Mouse (Mus musculus) Muller cell, postnatal 12 days (primary cell): ENCODE data around the gene Cd160.

Experiments used
- DNase-seq: peaks from one replicate; pipeline ENCODE4 v3.0.0-alpha.2; 2015; ENCODE audit errors: inconsistent ontology term

Cd160 gene

GRCm38 (mm10) chr3:96829856-96830255, 705 bp upstream of the Cd160 start:
- no peak for DNase-seq

- DNase-seq = no peak
These were observed 765 bp downstream of the Cd160 start for GRCm38 (mm10) chr3:96828308-96828864.

GRCm38 (mm10) chr3:96825261-96825660, 3.9 kb downstream of the Cd160 start:
- DNase-seq = no peak

GRCm38 (mm10) chr3:96824614-96825013, 4.5 kb downstream of the Cd160 start:
- DNase-seq = no peak

- no peak for DNase-seq
These were observed 5.5 kb downstream of the Cd160 start for GRCm38 (mm10) chr3:96823701-96824100.

GRCm38 (mm10) chr3:96821581-96821980, 7.6 kb downstream of the Cd160 start:
- no peak for DNase-seq

- no peak for DNase-seq
These were observed 8.8 kb downstream of the Cd160 start for GRCm38 (mm10) chr3:96820116-96820915.

- DNase-seq = no peak
These were observed 14.8 kb downstream of the Cd160 start for GRCm38 (mm10) chr3:96814342-96814741.

- peak; percentile 8 for DNase-seq
These were observed 15.4 kb downstream of the Cd160 start for GRCm38 (mm10) chr3:96813591-96814244.

- peak; percentile 56 for DNase-seq
These were observed 16.0 kb downstream of the Cd160 start for GRCm38 (mm10) chr3:96813106-96813505.

GRCm38 (mm10) chr3:96812395-96813091, 16.6 kb downstream of the Cd160 start:
- no peak for DNase-seq

GRCm38 (mm10) chr3:96811232-96811631, 17.9 kb downstream of the Cd160 start:
- no peak for DNase-seq

- DNase-seq = peak; percentile 69
These were observed 20.5 kb downstream of the Cd160 start for GRCm38 (mm10) chr3:96808651-96809050.

GRCm38 (mm10) chr3:96808136-96808535, 21.0 kb downstream of the Cd160 start:
- DNase-seq = no peak

- no peak for DNase-seq
These were observed 26.9 kb downstream of the Cd160 start for GRCm38 (mm10) chr3:96802214-96802613.

- DNase-seq = no peak
These were observed 28.9 kb downstream of the Cd160 start for GRCm38 (mm10) chr3:96800254-96800653.

- no peak for DNase-seq
These were observed 40.6 kb downstream of the Cd160 start for GRCm38 (mm10) chr3:96788506-96788905.

- no peak for DNase-seq
These were observed 41.4 kb downstream of the Cd160 start for GRCm38 (mm10) chr3:96787784-96788183.

GRCm38 (mm10) chr3:96782236-96782635, 46.9 kb downstream of the Cd160 start:
- no peak for DNase-seq

GRCm38 (mm10) chr3:96777120-96777519, 52.0 kb downstream of the Cd160 start:
- DNase-seq = no peak

- DNase-seq = peak; percentile 7
These were observed 56.2 kb downstream of the Cd160 start for GRCm38 (mm10) chr3:96772949-96773348.

- no peak for DNase-seq
These were observed 59.2 kb downstream of the Cd160 start for GRCm38 (mm10) chr3:96769971-96770370.
